Mouse (Mus musculus) bone marrow, adult 2 months (tissue): ENCODE data around the gene Gm1123.

Experiments
- CTCF ChIP-seq: fragments of 200-500 bp; IDR thresholded peaks from 2 replicates; pipeline ENCODE4 v1.5.1; 2011; ENCODE audit warnings: low read length, control low read depth; ENCODE audit not compliant: control insufficient read depth, insufficient read depth
- POLR2A ChIP-seq: fragments of 200-500 bp; IDR thresholded peaks from 2 replicates; pipeline ENCODE4 v1.6.1; 2011; ENCODE audit warnings: low read depth, mild to moderate bottlenecking, control low read depth, low read length, borderline replicate concordance; ENCODE audit not compliant: control insufficient read depth

DNA sequence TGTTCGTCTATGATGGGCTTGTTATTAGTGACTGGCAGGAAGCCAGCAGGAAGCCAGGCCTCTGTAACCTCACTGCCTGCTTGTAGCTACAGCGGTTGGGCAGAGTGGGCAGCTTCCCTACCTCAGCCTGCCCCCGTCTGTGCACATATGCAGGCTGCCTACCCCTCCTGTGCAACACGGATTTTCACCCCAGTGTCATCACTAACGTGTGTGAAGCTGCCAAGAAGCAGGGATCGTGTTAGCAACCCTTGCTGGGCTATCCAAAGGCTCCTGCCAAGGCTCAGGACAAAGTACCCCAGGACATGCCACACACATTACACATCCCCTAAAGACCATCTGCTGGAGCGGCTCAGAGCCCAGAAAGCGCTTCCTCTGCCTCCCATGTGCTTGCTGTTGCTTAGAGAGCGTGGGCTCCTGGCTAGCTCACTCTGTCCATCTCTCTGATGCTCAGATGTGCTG, 35.6 kb downstream of the Gm1123 start:
- TF ChIP-seq CTCF (no peak), POLR2A (no peak)
